Mouse (Mus musculus) monocyte, adult 5-6 weeks (primary cell): ENCODE measurements around the gene Kcnc4. TPM values are rescaled to one million over a fixed set of nuclear protein-coding genes. Genes with fewer than 3 reads are reported as not detected.

Experiments used
- ATAC-seq: fragments of 153-309, 156-312 bp; replicated peaks from 2 replicates; pipeline ENCODE4 v1.8.0; 2017; ENCODE audit warnings: mild to moderate bottlenecking; ENCODE audit not compliant: low TSS enrichment, insufficient number of reproducible peaks, severe bottlenecking, poor library complexity, low FRiP score
- total RNA-seq: library from RNA; stranded (forward); fragments of 200-1000, 200-491, 200-594 nt; gene quantifications from 3 replicates; pipeline ENCODE4 v1.2.3, GENCODE M21; 2017

Gene Kcnc4
- not detected in 3 replicates for total RNA-seq

DNA sequence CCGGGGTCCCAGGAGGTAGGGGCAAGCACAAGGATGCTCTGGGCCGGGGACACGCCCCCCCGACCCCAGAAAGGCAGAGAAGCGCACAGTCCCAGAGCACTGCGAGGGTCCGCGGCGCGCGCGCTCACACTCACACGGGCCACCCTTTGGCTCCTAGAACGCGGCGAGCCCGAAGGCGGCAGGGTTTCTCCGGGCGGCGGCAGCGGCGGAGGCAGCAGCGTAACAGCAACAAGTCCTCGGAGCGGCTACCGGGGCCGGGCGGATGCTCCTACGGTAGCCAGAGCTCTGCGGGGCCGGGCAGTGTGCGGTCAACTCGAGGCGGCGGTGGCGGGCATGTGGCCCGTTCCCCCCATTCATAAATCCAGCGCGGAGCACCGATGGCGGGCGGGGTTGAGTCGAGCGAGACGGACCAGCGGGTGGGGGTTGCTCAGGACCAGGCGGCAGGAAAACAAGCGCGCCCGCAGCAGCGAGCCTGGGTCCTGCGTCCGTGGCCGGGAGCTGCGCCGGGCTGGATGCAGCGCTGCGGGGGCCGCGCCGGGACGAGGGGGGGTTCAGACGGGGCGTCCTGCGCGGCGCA lies at the start of gene Kcnc4:
Gene Kcnc4 (minus strand): TSS at position 357 of the 577 bp plus-strand sequence.
- no peak for ATAC-seq

DNA sequence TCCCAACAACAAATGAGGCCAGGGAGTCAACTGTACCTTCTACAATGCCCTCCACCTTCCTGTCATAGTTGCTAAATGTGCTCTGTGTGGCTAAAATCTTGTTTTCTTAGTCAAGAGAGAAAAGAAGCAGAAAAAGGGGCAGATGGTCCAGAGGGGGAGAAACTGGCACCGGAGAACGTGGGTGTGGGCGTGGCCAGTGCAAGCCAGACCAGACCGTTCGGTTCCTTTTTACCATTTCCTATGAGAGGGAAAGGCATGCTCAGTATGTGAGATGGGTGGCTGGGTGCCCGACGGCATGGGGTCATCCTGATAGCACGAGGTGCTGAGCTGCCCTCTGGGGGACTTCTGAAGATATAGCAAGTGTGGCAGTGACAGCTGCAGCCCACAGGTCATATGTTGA lies 49.3 kb upstream of the Kcnc4 start:
- no peak for ATAC-seq

GRCm38 (mm10) chr3:107507966-107508365 lies 48.6 kb upstream of the Kcnc4 start:
- no peak for ATAC-seq

DNA sequence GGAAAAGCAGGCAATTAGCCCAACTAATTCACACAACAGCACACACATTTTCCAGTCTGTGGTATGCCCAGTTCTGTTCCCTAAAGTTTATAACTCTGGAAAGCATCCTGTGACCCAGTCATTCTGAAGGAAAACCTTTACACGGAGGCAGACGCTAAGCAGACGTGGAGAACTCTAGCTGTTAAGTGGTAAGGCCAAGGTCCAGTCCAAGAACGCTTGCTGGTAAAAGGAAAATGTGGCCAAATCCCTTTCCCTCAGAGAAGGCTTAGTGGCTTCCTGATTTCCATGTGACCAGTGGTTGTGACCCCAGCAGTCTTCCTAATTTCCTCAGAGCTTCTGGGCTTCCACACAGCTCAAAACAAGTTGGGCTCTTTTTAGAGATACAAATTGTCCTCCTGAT lies 47.2 kb upstream of the Kcnc4 start:
- ATAC-seq = no peak

GRCm38 (mm10) chr3:107505464-107506367 lies 46.4 kb upstream of the Kcnc4 start:
- no peak for ATAC-seq

GRCm38 (mm10) chr3:107504542-107504941 lies 45.2 kb upstream of the Kcnc4 start:
- ATAC-seq = no peak

- no peak for ATAC-seq
Observed at GRCm38 (mm10) chr3:107503716-107504115, 44.4 kb upstream of the Kcnc4 start.

GRCm38 (mm10) chr3:107501702-107502151 lies 42.4 kb upstream of the Kcnc4 start:
- no peak for ATAC-seq

DNA sequence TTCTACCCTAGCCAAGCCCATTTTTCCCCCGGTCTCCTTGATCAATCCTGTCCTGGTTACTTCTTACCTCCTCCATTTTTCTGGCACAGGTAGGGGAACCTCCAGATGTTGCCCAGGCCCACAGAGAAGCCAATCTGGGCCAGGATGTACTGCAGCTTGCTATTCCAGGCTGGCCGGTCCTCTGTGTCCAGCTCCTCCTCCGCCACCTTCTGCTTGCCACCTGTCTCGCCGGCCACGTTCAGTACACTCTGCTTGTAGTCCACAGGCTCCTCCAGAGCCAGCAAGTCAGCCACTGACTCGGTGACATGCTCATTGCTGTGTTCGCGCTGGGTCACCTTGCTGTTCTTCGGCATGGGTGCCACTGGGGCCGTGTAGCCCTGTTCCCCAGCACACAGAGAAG lies 40.9 kb upstream of the Kcnc4 start:
- no peak for ATAC-seq

- no peak for ATAC-seq
Observed at GRCm38 (mm10) chr3:107496086-107496850, 36.9 kb upstream of the Kcnc4 start.

DNA sequence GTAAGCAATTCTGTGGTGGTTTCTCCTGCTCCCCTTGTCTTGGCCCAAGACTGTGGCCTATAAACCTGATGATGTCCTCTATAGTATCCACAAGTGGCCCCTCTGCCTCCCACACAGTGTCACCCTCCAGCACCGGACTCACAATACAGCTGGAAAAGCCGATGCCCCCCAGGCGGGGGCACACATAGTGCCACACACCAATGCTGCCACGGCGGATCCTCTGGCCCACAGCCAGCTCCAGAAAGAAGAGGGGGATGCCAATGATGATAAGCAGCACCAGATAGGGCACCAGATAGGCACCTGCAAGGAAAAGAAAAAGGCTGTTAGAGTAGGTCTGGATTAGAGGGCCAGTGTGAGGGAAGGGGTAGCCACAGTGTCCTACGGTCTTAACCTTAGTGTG lies 36.2 kb upstream of the Kcnc4 start:
- no peak for ATAC-seq

DNA sequence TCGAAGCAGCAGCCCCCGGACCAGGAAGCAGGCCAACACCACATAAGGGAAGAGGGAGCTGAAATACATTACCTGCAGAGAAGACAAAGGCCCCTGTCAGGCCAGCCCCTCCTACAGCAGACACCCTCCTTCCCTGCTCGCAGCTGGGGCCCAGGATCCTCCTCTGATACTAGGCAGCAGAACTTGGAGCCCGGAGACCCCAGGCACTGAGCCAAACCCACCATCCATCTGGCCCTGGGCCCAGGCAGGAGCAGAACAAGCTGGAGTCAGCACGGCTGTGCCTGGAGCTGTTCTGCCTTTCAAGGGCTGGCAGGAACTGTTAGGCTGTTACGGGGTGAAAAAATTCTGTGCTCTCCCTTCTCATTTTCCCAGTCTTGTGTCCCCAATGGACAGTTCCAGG lies 32.1 kb upstream of the Kcnc4 start:
- ATAC-seq = no peak

DNA sequence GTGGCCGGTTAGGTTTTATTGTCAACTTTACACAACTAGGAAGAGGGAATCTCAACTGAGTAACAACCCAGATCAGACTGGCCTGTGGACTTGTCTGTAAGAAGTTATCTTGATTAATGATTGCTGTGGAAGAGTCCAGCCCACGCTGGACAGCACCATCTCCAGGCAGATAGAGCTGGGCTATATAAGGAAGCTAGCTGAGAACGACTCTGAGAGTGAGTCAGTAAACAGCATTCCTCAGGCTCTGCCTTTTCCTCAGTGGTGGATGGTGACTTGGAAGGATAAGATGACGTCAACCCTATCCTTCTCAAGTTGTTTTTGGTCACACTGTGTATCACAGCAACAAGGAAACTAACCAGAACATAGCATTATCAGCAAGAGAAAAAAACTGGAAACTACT lies 29.3 kb upstream of the Kcnc4 start:
- ATAC-seq = no peak

GRCm38 (mm10) chr3:107483290-107483689 lies 23.9 kb upstream of the Kcnc4 start:
- no peak for ATAC-seq

DNA sequence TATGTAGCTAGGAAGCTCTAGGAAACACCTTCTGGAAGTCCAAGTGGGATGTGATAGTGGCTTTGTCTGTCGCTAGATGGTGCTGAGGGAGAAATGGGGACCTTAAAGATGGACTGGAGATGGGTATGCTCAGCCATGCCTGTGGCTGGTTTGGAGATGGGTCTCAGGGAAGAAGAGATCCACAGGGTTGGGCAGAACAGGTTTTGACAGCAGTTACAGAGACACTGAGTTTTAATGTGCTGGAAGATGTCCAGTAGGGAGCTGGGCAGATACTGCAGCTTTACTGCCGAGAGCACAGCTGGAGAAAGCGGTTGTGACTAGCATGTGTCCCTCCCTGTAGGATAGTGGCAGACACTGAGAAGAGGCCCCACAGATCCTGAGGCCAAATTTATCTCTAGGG lies 21.3 kb upstream of the Kcnc4 start:
- ATAC-seq = no peak

- ATAC-seq = 0 out of 2 replicates have a peak, but pooled peaks have one; percentile 48
Observed at GRCm38 (mm10) chr3:107472198-107472597, 12.8 kb upstream of the Kcnc4 start.

GRCm38 (mm10) chr3:107469059-107469458 lies 9.7 kb upstream of the Kcnc4 start:
- no peak for ATAC-seq

- ATAC-seq = no peak
Observed at GRCm38 (mm10) chr3:107468106-107468505, 8.8 kb upstream of the Kcnc4 start.

DNA sequence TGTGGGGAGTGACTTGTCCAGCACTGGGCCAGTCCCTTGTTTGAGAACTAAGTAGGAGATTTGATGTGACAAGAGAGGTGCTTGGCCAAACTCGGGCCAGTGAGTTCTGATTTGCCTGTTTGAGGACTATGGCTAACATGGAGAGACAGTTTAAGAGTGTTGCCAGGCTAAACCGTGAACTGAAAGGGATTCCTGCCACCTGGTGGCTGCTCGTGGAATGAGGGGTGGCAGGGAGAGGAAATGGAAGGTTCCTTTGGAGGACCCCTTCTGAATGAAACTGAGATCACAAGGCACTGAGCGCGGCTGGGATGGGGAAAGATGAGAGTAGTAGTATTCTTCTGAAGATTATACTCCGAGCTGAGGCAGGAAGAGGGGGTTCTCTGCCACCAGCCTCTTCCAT lies 7.2 kb upstream of the Kcnc4 start:
- ATAC-seq = no peak
